Mouse (Mus musculus): ENCODE data around the gene Slc35g2. TPM values are rescaled to one million over a fixed set of nuclear protein-coding genes. Genes with fewer than 3 reads are reported as not detected.

The Slc35g2 gene
- polyA plus RNA-seq, 1 experiment from 2014 or later = 5.5 TPM

DNA sequence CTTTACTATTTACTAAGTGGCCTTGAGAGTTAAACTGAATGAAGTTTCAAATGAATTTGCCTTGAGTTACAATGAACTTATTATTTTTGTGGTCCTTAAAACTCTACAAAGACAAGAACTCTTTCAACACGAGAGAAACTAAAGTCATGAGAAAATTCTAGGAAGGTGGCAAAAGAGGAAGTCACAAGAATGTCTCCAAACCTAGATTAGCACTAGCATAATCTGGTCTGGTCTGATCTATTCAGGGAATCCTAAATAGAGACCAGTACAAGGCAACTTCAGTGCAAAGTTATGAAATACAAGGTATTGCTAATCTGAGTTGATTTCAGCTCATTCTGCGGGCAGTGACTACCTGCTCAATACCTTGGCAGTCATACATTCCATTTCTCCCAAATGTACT, 45.7 kb downstream of the Slc35g2 start:
- H3K27me3 ChIP-seq = no peaks in the 10 kb centered on the region
- WGBS = 96% methylated on average over 2 of the region's 2 CpGs
- H3K9me3 ChIP-seq = 0 out of 2 replicates have a peak, but pooled peaks cover 4% of the 10 kb centered on the region
- no peak overlapping the region for H3K27ac ChIP-seq
- no peak overlapping the region for H3K4me3 ChIP-seq
- no peaks in the 10 kb centered on the region for H3K4me1 ChIP-seq
- peaks cover 7% of the 10 kb centered on the region; the same call in 1 of the 2 replicates for H3K36me3 ChIP-seq
- H3K4me2 ChIP-seq = no peak overlapping the region
- no peak for ATAC-seq (ENCODE audit: insufficient number of reproducible peaks, insufficient read depth, low FRiP score, low TSS enrichment, low read depth)
- H3K9ac ChIP-seq = no peak overlapping the region

GRCm38 (mm10) chr9:100522029-100522428, 48.9 kb downstream of the Slc35g2 start:
- no peak overlapping the region for H3K4me2 ChIP-seq
- H3K27me3 ChIP-seq = no peaks in the 10 kb centered on the region
- H3K36me3 ChIP-seq = no peaks in the 10 kb centered on the region
- H3K4me1 ChIP-seq = no peaks in the 10 kb centered on the region
- H3K27ac ChIP-seq = no peak overlapping the region
- no peak for ATAC-seq (ENCODE audit: insufficient number of reproducible peaks, insufficient read depth, low FRiP score, low TSS enrichment, low read depth)
- no peaks in the 10 kb centered on the region for H3K9me3 ChIP-seq
- H3K4me3 ChIP-seq = no peak overlapping the region
- no peak overlapping the region for H3K9ac ChIP-seq
- WGBS = 66% methylated on average over 2 of the region's 2 CpGs

DNA sequence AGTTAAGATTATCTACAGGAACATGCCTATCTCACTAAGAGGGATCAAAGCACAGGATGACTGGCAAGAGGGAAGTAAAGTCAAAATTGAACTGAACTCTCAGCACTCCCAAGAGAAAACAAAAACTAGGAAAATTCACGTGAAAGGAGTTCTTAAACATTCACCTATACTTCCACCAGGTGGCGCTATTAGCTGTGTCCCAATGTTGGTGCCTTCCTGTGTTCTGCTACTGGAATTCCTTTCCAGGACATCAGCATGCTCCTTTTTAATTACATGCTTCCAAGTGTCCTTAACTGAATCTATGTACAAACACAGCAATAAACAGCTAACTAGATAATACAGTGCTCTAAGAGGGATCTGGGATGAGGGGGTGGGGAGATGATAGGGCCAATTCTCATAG, 50.3 kb downstream of the Slc35g2 start:
- no peak overlapping the region for H3K27ac ChIP-seq
- H3K9ac ChIP-seq = no peak overlapping the region
- no peaks in the 10 kb centered on the region for H3K27me3 ChIP-seq
- WGBS = 2% methylated on average over 2 of the region's 2 CpGs
- H3K4me1 ChIP-seq = no peaks in the 10 kb centered on the region
- ATAC-seq (ENCODE audit: insufficient number of reproducible peaks, insufficient read depth, low FRiP score, low TSS enrichment, low read depth) = no peak
- H3K4me3 ChIP-seq = no peak overlapping the region
- H3K9me3 ChIP-seq = no peaks in the 10 kb centered on the region
- H3K4me2 ChIP-seq = no peak overlapping the region
- H3K36me3 ChIP-seq = no peaks in the 10 kb centered on the region

DNA sequence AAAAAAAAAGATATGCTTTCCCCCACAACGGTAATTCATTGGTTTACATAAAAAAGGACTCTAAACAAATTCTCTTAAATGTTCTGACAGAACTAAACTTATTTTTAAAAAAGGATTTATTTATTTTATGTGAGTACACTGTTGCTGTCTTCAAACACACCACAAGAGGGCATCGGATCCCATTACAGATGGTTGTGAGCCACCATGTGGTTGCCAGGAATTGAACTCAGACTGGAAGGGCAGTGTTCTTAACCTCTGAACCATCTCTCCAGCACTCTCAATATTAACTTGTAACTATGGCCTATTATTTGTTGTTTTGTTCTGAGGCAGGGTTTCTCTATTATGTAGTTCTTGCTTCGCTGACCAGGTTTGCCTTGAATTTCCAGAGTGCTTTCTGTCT, 50.9 kb downstream of the Slc35g2 start:
- Histone ChIP-seq H3K9me3 (no peaks in the 10 kb centered on the region), H3K27ac (no peak overlapping the region), H3K4me1 (no peaks in the 10 kb centered on the region), H3K27me3 (no peaks in the 10 kb centered on the region), H3K9ac (no peak overlapping the region), H3K36me3 (no peaks in the 10 kb centered on the region), H3K4me3 (no peak overlapping the region), H3K4me2 (no peak overlapping the region)
- ATAC-seq (ENCODE audit: insufficient number of reproducible peaks, insufficient read depth, low FRiP score, low TSS enrichment, low read depth) = no peak
- WGBS = 95% methylated on average over 3 of the region's 3 CpGs

DNA sequence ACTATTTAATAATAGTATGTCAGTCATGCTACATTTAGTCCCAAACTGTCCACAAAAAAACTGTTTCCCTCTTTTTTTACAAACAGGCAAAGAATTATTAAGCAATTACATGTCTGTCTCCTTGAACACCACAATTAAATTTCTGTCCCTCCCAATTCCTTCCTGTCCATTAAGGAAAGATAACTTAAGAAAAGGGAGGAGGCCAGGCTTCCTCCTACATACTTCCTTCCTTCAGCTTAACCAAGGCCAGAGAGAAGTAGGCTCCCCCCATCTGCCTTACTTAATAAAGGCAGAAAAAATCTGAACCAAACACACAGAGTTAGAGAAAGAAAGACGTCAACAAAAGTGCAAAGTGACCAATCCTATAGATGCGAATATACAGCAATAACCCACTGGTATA, 63.3 kb downstream of the Slc35g2 start:
- Histone ChIP-seq H3K36me3 (no peaks in the 10 kb centered on the region; the same call in 1 of the 2 replicates), H3K4me3 (no peak overlapping the region), H3K4me2 (no peak overlapping the region), H3K4me1 (peaks cover 6% of the 10 kb centered on the region), H3K9me3 (no peaks in the 10 kb centered on the region), H3K27ac (no peak overlapping the region), H3K27me3 (no peaks in the 10 kb centered on the region), H3K9ac (no peak overlapping the region)
- no peak for ATAC-seq (ENCODE audit: insufficient number of reproducible peaks, insufficient read depth, low FRiP score, low TSS enrichment, low read depth)
- 90% methylated on average over 2 of the region's 2 CpGs for whole genome bisulfite sequencing

DNA sequence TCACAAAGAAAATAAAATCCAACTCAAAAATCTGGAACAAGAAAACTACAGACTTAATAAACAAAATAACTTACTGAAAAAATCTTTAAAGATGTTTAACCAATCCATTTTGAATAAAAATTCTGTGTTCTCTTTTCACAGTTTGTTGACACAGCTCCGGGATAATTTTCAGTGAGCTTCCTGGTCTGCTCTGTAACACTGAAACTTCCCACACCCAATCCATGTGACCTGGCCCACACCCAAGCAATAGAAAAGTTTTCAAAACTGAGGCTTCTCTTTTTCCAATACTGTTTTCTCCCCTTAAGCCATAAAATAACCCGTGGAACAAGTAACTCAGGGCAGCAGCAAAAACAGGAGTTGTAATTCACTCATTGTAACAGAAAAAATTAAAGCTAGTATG, 64.2 kb downstream of the Slc35g2 start:
- H3K27me3 ChIP-seq = no peaks in the 10 kb centered on the region
- no peaks in the 10 kb centered on the region for H3K9me3 ChIP-seq
- WGBS = 41% methylated on average over 2 of the region's 2 CpGs
- H3K36me3 ChIP-seq = peaks cover 2% of the 10 kb centered on the region; the same call in 1 of the 2 replicates
- no peak for ATAC-seq (ENCODE audit: insufficient number of reproducible peaks, insufficient read depth, low FRiP score, low TSS enrichment, low read depth)
- H3K27ac ChIP-seq = no peak overlapping the region
- H3K4me2 ChIP-seq = no peak overlapping the region
- no peak overlapping the region for H3K9ac ChIP-seq
- no peak overlapping the region for H3K4me3 ChIP-seq
- H3K4me1 ChIP-seq = peaks cover 6% of the 10 kb centered on the region

DNA sequence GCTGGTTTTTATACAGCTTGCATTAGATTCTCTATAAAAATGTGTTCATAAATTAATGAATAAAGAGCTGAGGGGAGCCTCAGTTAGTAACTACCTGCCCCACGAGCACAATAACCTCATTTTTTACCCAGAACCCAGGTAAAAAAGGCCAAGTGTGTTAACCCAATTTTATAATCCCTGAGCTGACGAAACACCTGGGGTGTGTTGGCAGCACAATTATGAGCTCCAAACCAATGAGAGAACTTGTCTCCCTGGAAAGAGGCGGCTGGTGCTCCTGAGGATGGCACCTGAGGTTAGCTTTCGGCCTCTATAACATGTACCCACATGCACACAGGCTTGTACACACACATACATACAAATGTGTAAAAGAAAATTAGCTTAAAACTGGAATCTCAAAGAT, 65.4 kb downstream of the Slc35g2 start:
- Histone ChIP-seq H3K27me3 (no peaks in the 10 kb centered on the region), H3K4me1 (no peaks in the 10 kb centered on the region), H3K9me3 (no peaks in the 10 kb centered on the region), H3K36me3 (peaks cover 6% of the 10 kb centered on the region; the same call in 1 of the 2 replicates), H3K4me2 (no peak overlapping the region), H3K9ac (no peak overlapping the region), H3K27ac (no peak overlapping the region), H3K4me3 (no peak overlapping the region)
- ATAC-seq (ENCODE audit: insufficient number of reproducible peaks, insufficient read depth, low FRiP score, low TSS enrichment, low read depth) = no peak
- 84% methylated on average over 4 of the region's 4 CpGs for WGBS

Other genes with a start within 250 kb of the Slc35g2 start
- 1.3 and 1.4 TPM in 2 replicates for gene Il20rb, start 84.3 kb downstream of the Slc35g2 start, polyA plus RNA-seq (2015; fragmentation: Nextera tagmentation; extraction: Ambion mirVana)
- 70.1 and 74.9 TPM in 2 replicates for gene Nck1, start 25.0 kb downstream of the Slc35g2 start, polyA plus RNA-seq (2015; fragmentation: Nextera tagmentation; extraction: Ambion mirVana)
- gene Stag1, start 26.7 kb upstream of the Slc35g2 start, polyA plus RNA-seq (2015; fragmentation: Nextera tagmentation; extraction: Ambion mirVana) = 60.1 and 62.7 TPM in 2 replicates

Data from embryonic facial prominence, embryonic 13.5 days (tissue).